Mouse (Mus musculus) embryonic facial prominence, embryonic 10.5 days (tissue): ENCODE measurements around the gene Bmp6. TPM values are rescaled to one million over a fixed set of nuclear protein-coding genes. Genes with fewer than 3 reads are reported as not detected.
A peak's percentile ranks its signal among the peaks of the same experiment; 100 is the strongest.

Source experiments
- DNase-seq: peaks from one replicate; pipeline ENCODE4 v3.0.0-alpha.2; 2017; ENCODE audit warnings: low spot score
- H3K27ac ChIP-seq: fragments of 300-500 bp; sonication (generic); replicated peaks from 2 replicates; pipeline ENCODE4 v1.5.1; 2016; ENCODE audit warnings: mild to moderate bottlenecking
- H3K27me3 ChIP-seq: fragments of 300-500 bp; sonication (generic); replicated peaks from 2 replicates; pipeline ENCODE4 v1.6.1; 2016; ENCODE audit warnings: low read depth, mild to moderate bottlenecking; ENCODE audit not compliant: poor library complexity, severe bottlenecking
- H3K36me3 ChIP-seq: fragments of 300-500 bp; sonication (generic); replicated peaks from 2 replicates; pipeline ENCODE4 v1.6.1; 2016; ENCODE audit warnings: mild to moderate bottlenecking, moderate library complexity
- H3K4me1 ChIP-seq: fragments of 300-500 bp; sonication (generic); 2 replicates; pipeline ENCODE4 v1.6.1; 2016
- H3K4me3 ChIP-seq: fragments of 300-500 bp; sonication (generic); 2 replicates; pipeline ENCODE4 v1.5.1; 2016; ENCODE audit warnings: mild to moderate bottlenecking, moderate library complexity
- H3K9me3 ChIP-seq: fragments of 300-500 bp; sonication (generic); 2 replicates; pipeline ENCODE4 v1.6.1; 2016; ENCODE audit warnings: mild to moderate bottlenecking
- WGBS: fragments of 180-500 bp; shearing (Covaris S2); methylation state at CpG from one replicate; pipeline ENCODE4 v1.1.7; 2016; 5-methylcytosine and 5-hydroxymethylcytosine counted together
- polyA plus RNA-seq: library from polyadenylated mRNA; unstranded; fragments of >200 nt; fragmentation: Nextera tagmentation; extraction: Ambion mirVana; gene quantifications from 2 replicates; pipeline ENCODE4 v1.2.1, GENCODE M21; 2016

The Bmp6 gene
- polyA plus RNA-seq, 1 experiment from 2014 or later = 0.75 TPM

DNA sequence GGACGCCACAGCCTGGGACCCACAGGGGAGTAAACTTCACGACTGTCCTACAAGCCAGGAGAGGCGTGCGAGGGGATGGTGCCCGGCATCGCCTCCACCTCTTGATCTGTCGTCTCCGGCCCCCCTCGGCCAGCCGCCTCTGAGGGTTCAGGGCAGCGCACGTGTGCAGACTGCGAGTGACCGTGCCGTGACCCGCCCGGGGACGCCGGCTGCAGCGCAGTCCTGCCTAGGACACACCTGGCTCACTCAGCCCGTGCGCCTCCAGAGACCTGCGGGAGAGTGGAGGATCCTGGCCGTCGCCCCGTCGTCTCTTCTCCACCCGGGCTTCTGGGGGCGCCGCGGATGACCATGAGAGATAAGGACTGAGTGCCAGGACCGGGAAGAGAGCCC lies 519 bp downstream of the Bmp6 start:
- Histone ChIP-seq H3K27ac (no peak overlapping the region), H3K4me1 (peaks cover 38% of the 10 kb centered on the region), H3K9me3 (no peaks in the 10 kb centered on the region), H3K27me3 (peaks cover 75% of the 10 kb centered on the region), H3K36me3 (no peaks in the 10 kb centered on the region), H3K4me3 (peak overlapping the region; percentile 59)
- DNase-seq = peak; percentile 54
- WGBS = 1% methylated on average over 32 of the region's 32 CpGs

DNA sequence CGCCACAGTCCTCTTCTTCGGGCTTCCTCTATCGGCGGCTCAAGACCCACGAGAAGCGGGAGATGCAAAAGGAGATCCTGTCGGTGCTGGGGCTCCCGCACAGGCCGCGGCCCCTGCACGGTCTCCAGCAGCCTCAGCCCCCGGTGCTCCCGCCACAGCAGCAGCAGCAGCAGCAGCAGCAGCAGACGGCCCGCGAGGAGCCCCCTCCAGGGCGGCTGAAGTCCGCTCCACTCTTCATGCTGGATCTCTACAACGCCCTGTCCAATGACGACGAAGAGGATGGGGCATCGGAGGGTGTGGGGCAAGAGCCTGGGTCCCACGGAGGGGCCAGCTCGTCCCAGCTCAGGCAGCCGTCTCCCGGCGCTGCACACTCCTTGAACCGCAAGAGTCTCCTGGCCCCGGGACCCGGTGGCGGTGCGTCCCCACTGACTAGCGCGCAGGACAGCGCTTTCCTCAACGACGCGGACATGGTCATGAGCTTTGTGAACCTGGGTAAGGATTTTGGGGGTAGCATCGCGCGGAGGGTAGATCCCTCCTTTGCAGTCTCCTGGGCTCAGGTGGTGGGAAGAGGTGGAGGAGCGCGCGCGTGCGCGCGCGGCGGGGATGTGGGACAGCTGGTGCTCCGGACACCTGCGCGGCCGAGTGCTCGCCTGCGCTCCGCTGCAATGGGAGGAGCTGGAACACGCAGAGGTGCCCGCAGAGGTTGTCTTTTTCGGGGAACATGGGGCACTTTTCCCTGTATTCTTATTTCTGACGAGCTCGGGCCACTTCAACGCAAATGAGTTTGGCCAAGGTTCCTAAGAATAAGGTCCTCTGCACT lies 1.4 kb downstream of the Bmp6 start:
- peaks cover 80% of the 10 kb centered on the region for H3K27me3 ChIP-seq

DNA sequence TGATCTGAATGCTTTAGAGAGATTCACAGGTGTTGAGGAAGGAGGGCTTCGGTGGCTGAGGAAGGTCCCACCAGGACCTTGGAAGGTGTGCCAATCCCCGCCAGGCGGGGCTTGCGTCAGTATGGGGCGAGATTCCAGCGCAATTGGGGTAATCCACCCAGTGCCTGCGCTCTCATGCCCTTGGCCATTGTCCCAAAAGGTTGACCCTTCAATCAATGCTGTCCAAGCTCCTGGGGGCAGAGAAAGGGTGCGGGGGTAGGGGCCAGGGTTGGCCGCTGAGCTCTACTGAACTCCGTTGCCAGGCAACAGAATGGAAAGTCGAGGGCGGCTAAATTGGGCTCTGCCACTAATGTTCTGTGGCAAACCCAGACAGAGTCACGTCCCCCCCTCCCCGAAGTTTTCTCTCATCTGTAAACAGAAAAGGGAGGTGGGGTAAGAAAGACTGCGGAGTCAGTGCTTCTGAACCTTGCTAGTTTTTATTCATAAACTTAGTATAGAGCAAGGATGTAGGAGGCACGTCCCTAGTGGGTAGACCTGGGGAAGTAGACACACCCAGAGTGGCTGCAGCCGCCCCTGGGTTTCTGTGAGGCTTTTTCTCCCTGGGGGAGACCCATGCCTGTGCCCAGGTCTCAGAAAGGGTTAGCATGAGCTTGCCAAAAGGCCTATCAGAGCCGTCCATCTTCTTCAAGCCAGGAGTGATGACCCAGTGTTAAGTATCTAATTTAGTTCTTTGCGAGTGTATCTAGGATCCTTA lies 2.3 kb downstream of the Bmp6 start:
- Histone ChIP-seq H3K4me3 (peak overlapping the region; percentile 59), H3K27ac (no peak overlapping the region), H3K9me3 (no peaks in the 10 kb centered on the region), H3K4me1 (peaks cover 49% of the 10 kb centered on the region), H3K36me3 (no peaks in the 10 kb centered on the region), H3K27me3 (peaks cover 82% of the 10 kb centered on the region)
- DNase-seq = peak; percentile 27
- 8% methylated on average over 19 of the region's 19 CpGs for WGBS

More for the DNA sequence above, 1.4 kb downstream of the Bmp6 start:
- H3K4me3 ChIP-seq = peak overlapping the region; percentile 59
- 1% methylated on average over 63 of the region's 63 CpGs for WGBS
- no peaks in the 10 kb centered on the region for H3K9me3 ChIP-seq
- H3K4me1 ChIP-seq = peaks cover 40% of the 10 kb centered on the region
- peak; percentile 64 for DNase-seq
- no peak overlapping the region; the same call in 1 of the 2 replicates for H3K27ac ChIP-seq
- H3K36me3 ChIP-seq = no peaks in the 10 kb centered on the region

DNA sequence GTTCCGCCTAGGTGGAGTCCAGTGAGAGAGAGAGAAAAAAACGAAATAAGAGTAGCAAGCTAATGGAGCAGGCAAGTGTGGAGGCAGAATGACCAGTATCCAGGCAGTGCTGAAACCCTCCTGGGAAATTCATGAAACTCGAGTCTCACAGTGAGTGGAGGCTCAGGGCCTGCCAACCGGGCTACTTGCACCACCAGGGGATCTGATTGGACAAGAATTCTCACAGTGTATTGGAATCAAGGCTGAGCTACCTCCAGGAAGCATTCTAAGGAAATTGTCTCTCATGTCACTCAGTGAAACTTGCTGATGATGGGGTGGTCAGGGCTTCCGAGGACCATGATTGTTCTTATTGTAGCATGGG lies 2.8 kb downstream of the Bmp6 start:
- Histone ChIP-seq H3K4me3 (peak overlapping the region; percentile 59), H3K36me3 (no peaks in the 10 kb centered on the region), H3K4me1 (peaks cover 52% of the 10 kb centered on the region), H3K27me3 (peaks cover 82% of the 10 kb centered on the region), H3K9me3 (no peaks in the 10 kb centered on the region), H3K27ac (no peak overlapping the region)
- peak; percentile 40 for DNase-seq
- WGBS = 26% methylated on average over 5 of the region's 5 CpGs

DNA sequence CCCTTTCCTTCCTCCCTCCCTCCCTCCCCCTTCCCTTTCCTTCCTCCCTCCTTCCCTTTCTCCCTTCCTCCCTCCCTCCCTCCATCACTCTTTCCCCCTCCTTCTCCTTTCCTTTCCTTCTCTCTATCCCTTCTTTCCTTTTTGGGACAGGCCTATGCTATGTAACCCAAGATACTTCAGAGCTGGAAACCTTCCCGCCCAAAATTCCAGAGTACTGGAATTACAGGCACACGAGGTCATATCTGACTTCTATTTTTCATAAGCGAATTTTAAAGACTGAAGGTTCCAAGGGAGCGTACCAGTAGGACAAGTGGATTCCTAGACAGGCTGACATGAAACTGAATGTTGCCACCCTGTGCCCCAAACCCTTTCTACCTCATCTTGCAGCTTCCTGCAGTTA lies 4.1 kb downstream of the Bmp6 start:
- Histone ChIP-seq H3K4me3 (no peak overlapping the region), H3K4me1 (peaks cover 56% of the 10 kb centered on the region), H3K27ac (no peak overlapping the region), H3K9me3 (no peaks in the 10 kb centered on the region), H3K36me3 (no peaks in the 10 kb centered on the region), H3K27me3 (peaks cover 71% of the 10 kb centered on the region)
- DNase-seq = no peak
- 76% methylated on average over 4 of the region's 4 CpGs for WGBS

DNA sequence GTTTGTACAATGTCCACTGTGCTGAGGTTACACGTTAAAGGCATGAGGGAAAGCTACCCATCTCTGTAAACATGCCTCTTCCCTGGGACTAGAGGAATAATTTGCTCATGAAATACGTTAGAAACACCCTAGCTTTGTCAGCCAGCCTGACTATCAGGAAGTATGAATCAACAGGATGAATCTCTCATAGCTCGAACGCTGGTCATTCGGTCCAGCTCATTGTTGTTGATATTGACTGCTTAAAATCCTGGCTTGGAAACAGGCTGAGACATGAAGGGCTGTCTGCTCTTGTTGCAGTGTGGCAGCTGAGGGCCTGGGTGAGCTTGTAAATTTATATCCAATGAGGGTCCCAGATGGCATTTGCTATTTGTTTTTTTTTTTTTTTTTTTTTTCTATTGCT lies 4.9 kb downstream of the Bmp6 start:
- H3K27ac ChIP-seq = no peak overlapping the region
- H3K4me1 ChIP-seq = peaks cover 50% of the 10 kb centered on the region
- DNase-seq = no peak
- no peaks in the 10 kb centered on the region for H3K36me3 ChIP-seq
- WGBS = 78% methylated on average over 5 of the region's 5 CpGs
- H3K9me3 ChIP-seq = no peaks in the 10 kb centered on the region
- peaks cover 63% of the 10 kb centered on the region for H3K27me3 ChIP-seq
- no peak overlapping the region for H3K4me3 ChIP-seq

DNA sequence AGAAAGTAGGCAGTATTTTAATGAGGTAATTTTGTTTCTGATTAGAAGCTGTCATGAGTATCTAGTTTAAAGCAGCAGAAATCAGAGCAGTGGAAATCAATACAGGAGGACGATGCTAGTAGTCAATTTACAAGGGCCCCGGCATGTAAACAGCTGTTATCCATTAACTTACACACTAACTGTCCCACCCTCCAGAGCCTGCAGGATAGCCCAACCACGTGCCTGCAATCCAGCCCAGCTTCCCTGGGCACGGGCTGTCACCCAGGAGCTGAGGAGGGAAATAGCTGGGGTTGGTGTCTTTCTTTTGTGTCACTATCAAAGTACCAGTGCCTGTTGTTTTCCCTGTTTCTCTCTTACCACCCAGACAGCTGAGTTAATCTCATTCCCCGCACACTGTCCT lies 7.1 kb downstream of the Bmp6 start:
- peak; percentile 57 for DNase-seq
- peaks cover 28% of the 10 kb centered on the region for H3K4me1 ChIP-seq
- H3K36me3 ChIP-seq = no peaks in the 10 kb centered on the region
- no peaks in the 10 kb centered on the region for H3K9me3 ChIP-seq
- H3K4me3 ChIP-seq = no peak overlapping the region
- peaks cover 42% of the 10 kb centered on the region for H3K27me3 ChIP-seq
- WGBS = 17% methylated on average over 5 of the region's 5 CpGs
- H3K27ac ChIP-seq = no peak overlapping the region

DNA sequence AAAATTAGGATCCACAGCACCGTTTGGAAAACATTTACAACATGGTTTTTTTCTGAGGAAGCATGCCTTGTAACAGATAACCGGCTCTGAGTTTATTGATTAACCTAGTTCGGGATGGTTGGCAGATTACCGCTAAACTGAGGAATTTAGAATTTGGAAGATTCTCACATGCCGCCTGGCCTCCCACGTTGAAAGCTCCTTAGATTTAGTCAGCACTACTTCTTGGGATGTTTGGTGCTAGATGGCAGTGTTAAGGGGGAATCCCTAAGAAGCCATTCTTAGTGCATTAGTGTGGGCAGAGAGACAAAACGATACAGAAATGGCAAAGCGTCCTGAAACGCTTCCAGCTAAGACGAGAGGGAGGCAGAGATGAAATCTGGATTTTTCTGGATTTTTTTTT lies 8.1 kb downstream of the Bmp6 start:
- Histone ChIP-seq H3K9me3 (no peaks in the 10 kb centered on the region), H3K4me3 (no peak overlapping the region), H3K27ac (no peak overlapping the region), H3K27me3 (peaks cover 32% of the 10 kb centered on the region), H3K4me1 (peaks cover 18% of the 10 kb centered on the region), H3K36me3 (no peaks in the 10 kb centered on the region)
- WGBS = 75% methylated on average over 10 of the region's 10 CpGs
- no peak for DNase-seq

DNA sequence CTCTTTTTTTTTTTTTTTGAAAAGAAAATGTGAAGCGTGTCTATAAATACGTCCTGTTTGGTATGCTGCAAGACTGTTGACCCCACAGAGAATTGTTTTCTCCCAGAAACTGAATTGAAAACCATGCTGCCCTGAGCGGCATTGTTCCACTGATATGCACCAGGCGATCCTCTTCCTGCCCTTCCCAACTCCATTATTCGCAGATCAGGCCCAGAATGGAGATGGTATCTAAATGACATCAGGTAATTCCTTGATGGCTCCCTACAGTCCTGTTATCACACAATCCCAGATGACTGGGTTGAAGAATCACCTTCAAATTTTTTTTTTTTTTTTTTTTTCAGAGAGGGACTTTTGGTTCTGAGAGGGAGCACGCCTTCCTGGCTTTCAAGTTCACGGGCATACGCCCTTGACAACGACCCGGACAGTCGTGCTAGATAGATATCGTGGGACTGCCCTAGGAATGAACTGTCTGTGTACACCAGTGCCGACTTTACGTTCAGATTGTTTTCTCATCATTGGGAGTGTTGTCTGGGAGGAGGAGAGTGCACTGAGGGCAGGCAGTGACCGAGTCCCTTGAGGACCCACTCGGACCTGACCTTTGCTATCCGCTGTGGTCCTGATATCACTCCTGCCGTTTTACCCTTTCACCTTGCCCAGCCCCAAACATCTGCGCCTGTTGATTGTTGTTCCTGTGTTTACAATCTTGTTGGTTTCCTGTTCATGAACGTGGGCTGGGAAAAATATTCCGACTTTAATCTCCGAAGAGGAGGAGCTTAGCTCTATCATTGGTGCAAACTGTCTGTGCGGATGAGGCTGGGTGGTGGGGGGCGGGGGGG lies 8.7 kb downstream of the Bmp6 start:
- Histone ChIP-seq H3K9me3 (no peaks in the 10 kb centered on the region), H3K27me3 (peaks cover 25% of the 10 kb centered on the region), H3K27ac (no peak overlapping the region), H3K4me1 (peaks cover 18% of the 10 kb centered on the region), H3K4me3 (no peak overlapping the region), H3K36me3 (no peaks in the 10 kb centered on the region)
- 70% methylated on average over 24 of the region's 24 CpGs for WGBS
- no peak for DNase-seq

DNA sequence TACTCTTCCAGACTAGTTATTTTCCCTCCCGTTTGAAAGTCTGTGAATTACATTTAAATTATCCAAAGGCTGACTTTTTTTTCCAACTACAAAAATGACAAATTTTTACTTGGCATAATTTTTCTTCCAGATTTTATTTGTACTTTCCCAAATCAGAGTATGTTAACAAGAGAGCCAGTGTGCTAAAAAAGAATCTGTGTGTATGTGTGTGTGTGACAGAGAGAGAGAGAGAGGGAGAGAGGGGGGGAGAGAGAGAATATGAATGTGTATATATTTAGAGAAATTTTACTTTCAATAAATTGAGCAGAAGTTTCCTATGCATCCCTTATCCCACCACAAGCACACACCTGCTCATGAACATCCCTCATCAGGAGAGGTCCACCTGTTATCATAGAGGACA lies 9.4 kb downstream of the Bmp6 start:
- H3K27ac ChIP-seq = no peak overlapping the region
- peaks cover 18% of the 10 kb centered on the region for H3K4me1 ChIP-seq
- no peak overlapping the region for H3K4me3 ChIP-seq
- no peaks in the 10 kb centered on the region for H3K9me3 ChIP-seq
- H3K27me3 ChIP-seq = peaks cover 19% of the 10 kb centered on the region
- 62% methylated on average over 1 of the region's 1 CpGs for WGBS
- no peak for DNase-seq
- no peaks in the 10 kb centered on the region for H3K36me3 ChIP-seq

DNA sequence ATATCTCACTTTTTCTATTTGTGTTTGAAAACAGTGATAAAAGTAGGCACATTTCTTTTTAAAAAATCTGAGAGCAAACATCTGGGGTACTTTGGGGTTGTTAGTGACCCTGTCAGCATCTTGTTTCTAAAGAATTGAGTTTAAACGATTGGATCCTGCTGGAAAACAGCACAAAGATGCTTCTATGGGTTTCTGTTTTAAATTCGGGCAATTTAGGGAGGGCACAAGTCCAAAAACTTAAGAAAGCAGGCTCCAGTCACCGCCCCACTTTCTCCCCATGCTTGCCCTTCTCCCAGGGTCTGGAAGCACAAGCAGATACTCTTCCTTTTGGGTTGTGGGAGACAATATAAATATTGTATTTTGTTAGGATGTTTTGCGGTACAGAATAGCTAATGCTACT lies 14.1 kb downstream of the Bmp6 start:
- WGBS = 83% methylated on average over 4 of the region's 4 CpGs
- no peaks in the 10 kb centered on the region for H3K27me3 ChIP-seq
- no peak for DNase-seq
- H3K9me3 ChIP-seq = no peaks in the 10 kb centered on the region
- 0 out of 2 replicates have a peak, but pooled peaks cover 7% of the 10 kb centered on the region for H3K4me1 ChIP-seq
- H3K36me3 ChIP-seq = no peaks in the 10 kb centered on the region
- H3K4me3 ChIP-seq = no peak overlapping the region
- no peak overlapping the region for H3K27ac ChIP-seq

DNA sequence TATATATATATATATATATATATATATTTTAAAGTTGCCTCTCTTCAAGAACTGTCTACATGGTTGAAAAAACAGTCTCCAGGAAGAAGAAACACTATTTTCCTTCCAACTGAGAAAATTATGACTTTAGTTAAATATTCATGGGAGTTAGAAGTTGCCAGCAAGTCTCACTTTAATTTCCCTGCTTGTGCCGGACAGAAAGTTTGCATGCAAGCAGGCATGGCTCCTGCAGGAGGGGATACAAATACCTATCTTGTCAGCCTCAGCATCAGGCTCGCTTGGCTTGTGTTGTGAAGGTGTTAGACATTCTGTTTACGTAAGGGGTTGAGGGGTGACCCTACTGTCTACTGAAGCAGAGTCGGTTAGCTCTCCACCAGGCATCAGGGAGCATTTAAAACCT lies 17.8 kb downstream of the Bmp6 start:
- Histone ChIP-seq H3K36me3 (no peaks in the 10 kb centered on the region), H3K27ac (no peak overlapping the region), H3K4me1 (0 out of 2 replicates have a peak, but pooled peaks cover 7% of the 10 kb centered on the region), H3K9me3 (no peaks in the 10 kb centered on the region), H3K27me3 (no peaks in the 10 kb centered on the region), H3K4me3 (no peak overlapping the region)
- WGBS = 79% methylated on average over 4 of the region's 4 CpGs
- no peak for DNase-seq
